Mouse (Mus musculus) lung, adult 10 weeks (tissue): ENCODE measurements around the gene Bsx. TPM values are rescaled to one million over a fixed set of nuclear protein-coding genes. Genes with fewer than 3 reads are reported as not detected.

Experiments used
- polyA plus RNA-seq: library from polyadenylated mRNA; stranded (reverse); fragments of 350-450 nt; fragmentation: Illumina TruSeq; extraction: RNeasy Lipid Tissue Mini Kit (QIAGEN cat#74804); gene quantifications from one replicate; pipeline ENCODE4 v1.2.3, GENCODE M21; 2014; ENCODE audit warnings: low read depth, low replicate concordance; ENCODE audit not compliant: insufficient read depth

Bsx gene
- not detected for polyA plus RNA-seq

DNA sequence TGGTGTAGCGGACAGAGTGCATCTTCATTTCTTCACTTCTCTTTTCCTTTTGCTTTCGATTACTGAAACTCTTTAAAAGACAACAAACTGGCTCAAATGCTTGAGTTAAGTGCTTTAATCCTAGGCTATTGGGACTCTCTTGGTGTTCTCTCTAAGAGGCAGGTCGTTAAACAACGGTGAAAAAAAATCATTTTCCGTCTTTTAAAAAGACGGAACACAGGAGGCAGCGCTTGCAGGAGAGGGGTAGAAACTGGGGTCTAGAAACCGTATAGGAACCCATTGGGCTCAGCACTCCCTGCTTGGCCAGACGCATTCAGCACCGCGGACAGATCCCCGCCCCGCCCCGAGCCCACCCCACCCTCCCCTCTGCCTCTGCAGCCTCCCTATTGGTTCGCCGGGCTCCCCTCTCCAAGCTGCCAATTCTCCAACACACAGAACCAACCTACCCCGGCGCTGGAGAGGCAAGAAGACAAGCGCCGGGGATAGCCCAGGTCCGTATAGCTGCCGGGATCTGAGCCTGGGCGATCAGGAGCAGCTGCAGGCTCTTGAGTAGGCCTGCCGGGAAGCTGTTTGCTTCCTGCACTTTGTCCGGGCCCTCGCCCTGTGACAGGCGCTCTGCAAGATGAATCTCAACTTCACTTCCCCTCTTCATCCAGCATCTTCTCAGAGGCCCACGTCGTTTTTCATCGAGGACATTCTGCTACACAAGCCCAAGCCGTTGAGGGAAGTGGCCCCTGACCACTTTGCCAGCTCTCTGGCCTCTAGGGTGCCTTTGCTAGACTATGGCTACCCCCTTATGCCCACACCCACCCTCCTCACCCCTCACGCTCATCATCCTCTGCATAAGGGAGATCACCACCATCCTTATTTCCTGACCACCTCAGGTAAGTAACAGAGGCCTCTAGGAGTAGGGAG is at the start of gene Bsx:
Gene Bsx (plus strand): TSS at position 572 of the 915 bp plus-strand sequence.

Other genes with a start within 250 kb of the Bsx start
- gene Gm21915, start 203.5 kb upstream of the Bsx start, polyA plus RNA-seq: not detected
- 3.9 TPM for gene Clmp, start 188.2 kb upstream of the Bsx start, polyA plus RNA-seq
- 1,083 TPM for gene Hspa8, start 73.1 kb upstream of the Bsx start, polyA plus RNA-seq
- gene Jhy, start 90.0 kb downstream of the Bsx start, polyA plus RNA-seq: 0.59 TPM
- 0.49 TPM for gene Crtam, start 130.5 kb downstream of the Bsx start, polyA plus RNA-seq